Mouse (Mus musculus) liver, adult 2 months (tissue): ENCODE data around the gene Wnt2b. TPM values are rescaled to one million over a fixed set of nuclear protein-coding genes. Genes with fewer than 3 reads are reported as not detected.

Source experiments
- DNase-seq: peaks from one replicate; pipeline ENCODE4 v3.0.0-alpha.2; 2011; ENCODE audit warnings: low read depth, low spot score; ENCODE audit errors: extremely low read depth
- H3K27ac ChIP-seq: fragments of 200-500 bp; replicated peaks from 2 replicates; pipeline ENCODE4 v1.5.1; 2012; ENCODE audit warnings: low read depth, mild to moderate bottlenecking, control low read depth, inconsistent platforms, low read length; ENCODE audit not compliant: insufficient read depth
- H3K27me3 ChIP-seq: fragments of 200-500 bp; 2 replicates; pipeline ENCODE4 v1.6.1; 2012; ENCODE audit warnings: mild to moderate bottlenecking, moderate library complexity, low read length, inconsistent platforms; ENCODE audit not compliant: control insufficient read depth, insufficient read depth
- H3K36me3 ChIP-seq: fragments of 200-500 bp; 2 replicates; pipeline ENCODE4 v1.6.1; 2012; ENCODE audit warnings: low read length, inconsistent platforms; ENCODE audit not compliant: control insufficient read depth, insufficient read depth
- H3K4me1 ChIP-seq: fragments of 200-500 bp; 2 replicates; pipeline ENCODE4 v1.6.1; 2011; ENCODE audit warnings: low read length; ENCODE audit not compliant: control insufficient read depth, insufficient read depth
- H3K4me3 ChIP-seq: fragments of 200-500 bp; 2 replicates; pipeline ENCODE4 v1.5.1; 2011; ENCODE audit warnings: low read depth, mild to moderate bottlenecking, control low read depth, low read length, moderate library complexity; ENCODE audit not compliant: insufficient read depth
- H3K79me2 ChIP-seq: fragments of 200-500 bp; 2 replicates; pipeline ENCODE4 v1.6.1; 2012; ENCODE audit warnings: inconsistent platforms, mild to moderate bottlenecking, low read length, moderate library complexity; ENCODE audit not compliant: control insufficient read depth, insufficient read depth
- H3K9ac ChIP-seq: fragments of 200-500 bp; 2 replicates; pipeline ENCODE4 v1.6.1; 2012; ENCODE audit warnings: low read depth, mild to moderate bottlenecking, control low read depth, inconsistent platforms, low read length
- CTCF ChIP-seq: fragments of 200-500 bp; IDR thresholded peaks from 2 replicates; pipeline ENCODE4 v1.5.1; 2011; ENCODE audit warnings: low read depth, low read length, control low read depth
- POLR2A ChIP-seq: fragments of 200-500 bp; IDR thresholded peaks from 2 replicates; pipeline ENCODE4 v1.6.1; 2011; ENCODE audit warnings: low read length, control low read depth; ENCODE audit not compliant: insufficient read depth; ENCODE audit errors: extremely low read depth
- WGBS: fragments of 180-500 bp; shearing (Covaris S2); methylation state at CpG from one replicate; pipeline ENCODE4 v1.1.7; 2018; 5-methylcytosine and 5-hydroxymethylcytosine counted together
- polyA plus RNA-seq: library from polyadenylated mRNA; depleted of rRNA; stranded (reverse); fragments of >200 nt; gene quantifications from 2 replicates; pipeline ENCODE4 v1.2.3, GENCODE M21; 2012
- total RNA-seq: library from RNA; depleted of rRNA; stranded (reverse); fragments of >200 nt; gene quantifications from 2 replicates; pipeline ENCODE4 v1.2.3, GENCODE M21; 2014

Gene Wnt2b
- total and polyA plus RNA-seq, 2 experiments, result 0.09 to 0.11 TPM

- DNase-seq, result no peak
- no peaks in the 10 kb centered on the region for H3K27me3 ChIP-seq
- H3K79me2 ChIP-seq, result no peaks in the 10 kb centered on the region
- H3K4me3 ChIP-seq, result no peak overlapping the region
- H3K36me3 ChIP-seq, result peaks cover 7% of the 10 kb centered on the region; the same call in 1 of the 2 replicates
- no peaks in the 10 kb centered on the region for H3K4me1 ChIP-seq
- TF ChIP-seq POLR2A, result no peak
- TF ChIP-seq CTCF, result no peak
- H3K9ac ChIP-seq, result no peak overlapping the region
- 87% methylated on average over 10 of the region's 10 CpGs for WGBS
- no peak overlapping the region for H3K27ac ChIP-seq
Measured at GRCm38 (mm10) chr3:105005011-105005410, 43.3 kb upstream of the Wnt2b start.

GRCm38 (mm10) chr3:105003960-105004463, 42.3 kb upstream of the Wnt2b start:
- Histone ChIP-seq H3K36me3 (peaks cover 7% of the 10 kb centered on the region; the same call in 1 of the 2 replicates), H3K27me3 (no peaks in the 10 kb centered on the region), H3K4me3 (no peak overlapping the region), H3K79me2 (no peaks in the 10 kb centered on the region), H3K4me1 (no peaks in the 10 kb centered on the region), H3K27ac (no peak overlapping the region), H3K9ac (no peak overlapping the region)
- no peak for DNase-seq
- 94% methylated on average over 14 of the region's 14 CpGs for WGBS
- TF ChIP-seq POLR2A, result no peak

GRCm38 (mm10) chr3:105001374-105001773, 39.7 kb upstream of the Wnt2b start:
- no peaks in the 10 kb centered on the region for H3K79me2 ChIP-seq
- no peaks in the 10 kb centered on the region for H3K4me1 ChIP-seq
- H3K4me3 ChIP-seq, result no peak overlapping the region
- no peak overlapping the region for H3K27ac ChIP-seq
- TF ChIP-seq CTCF (no peak), POLR2A (no peak)
- WGBS, result 54% methylated on average over 6 of the region's 6 CpGs
- H3K9ac ChIP-seq, result no peak overlapping the region
- H3K27me3 ChIP-seq, result no peaks in the 10 kb centered on the region
- peaks cover 3% of the 10 kb centered on the region; the same call in 1 of the 2 replicates for H3K36me3 ChIP-seq
- DNase-seq, result no peak

GRCm38 (mm10) chr3:105000561-105000960, 38.8 kb upstream of the Wnt2b start:
- DNase-seq, result no peak
- Histone ChIP-seq H3K36me3 (no peaks in the 10 kb centered on the region; the same call in 1 of the 2 replicates), H3K27me3 (no peaks in the 10 kb centered on the region), H3K27ac (no peak overlapping the region), H3K4me3 (no peak overlapping the region), H3K9ac (no peak overlapping the region), H3K4me1 (no peaks in the 10 kb centered on the region), H3K79me2 (no peaks in the 10 kb centered on the region)
- WGBS, result 67% methylated on average over 8 of the region's 8 CpGs
- TF ChIP-seq CTCF, result no peak
- TF ChIP-seq POLR2A, result no peak

- no peak for TF ChIP-seq CTCF
- no peak for TF ChIP-seq POLR2A
- 55% methylated on average over 6 of the region's 6 CpGs for WGBS
- Histone ChIP-seq H3K27me3 (no peaks in the 10 kb centered on the region), H3K4me1 (peaks cover 2% of the 10 kb centered on the region; the same call in 1 of the 2 replicates), H3K27ac (no peak overlapping the region), H3K36me3 (no peaks in the 10 kb centered on the region), H3K79me2 (no peaks in the 10 kb centered on the region), H3K4me3 (no peak overlapping the region), H3K9ac (no peak overlapping the region)
- DNase-seq, result no peak
Measured at GRCm38 (mm10) chr3:104997563-104997962, 35.8 kb upstream of the Wnt2b start.

GRCm38 (mm10) chr3:104995707-104996106, 34.0 kb upstream of the Wnt2b start:
- no peak overlapping the region for H3K27ac ChIP-seq
- H3K79me2 ChIP-seq, result no peaks in the 10 kb centered on the region
- WGBS, result 70% methylated on average over 7 of the region's 7 CpGs
- DNase-seq, result no peak
- peaks cover 2% of the 10 kb centered on the region; the same call in 1 of the 2 replicates for H3K4me1 ChIP-seq
- no peak overlapping the region for H3K9ac ChIP-seq
- H3K4me3 ChIP-seq, result no peak overlapping the region
- H3K27me3 ChIP-seq, result no peaks in the 10 kb centered on the region
- TF ChIP-seq CTCF (no peak), POLR2A (no peak)
- no peaks in the 10 kb centered on the region for H3K36me3 ChIP-seq
